Mouse (Mus musculus) naive thymus-derived CD4-positive, alpha-beta T cell, adult 2 months (primary cell): ENCODE measurements around the gene Omd.
"Not testable (repeated sequence)": the region's sequence is repeated elsewhere in the genome, so short reads cannot be mapped to it uniquely, and the experiment has no call there.

Source experiments
- DNase-seq: peaks from one replicate; pipeline ENCODE4 v3.0.0-alpha.2; 2011; ENCODE audit warnings: low read depth

Gene Omd

GRCm38 (mm10) chr13:49581541-49582530 lies at the start of gene Omd:
Gene Omd, plus strand, starts transcription at chr13:49582462.
- DNase-seq = no peak

GRCm38 (mm10) chr13:49536946-49537345 lies 45.3 kb upstream of the Omd start:
- no peak for DNase-seq

DNA sequence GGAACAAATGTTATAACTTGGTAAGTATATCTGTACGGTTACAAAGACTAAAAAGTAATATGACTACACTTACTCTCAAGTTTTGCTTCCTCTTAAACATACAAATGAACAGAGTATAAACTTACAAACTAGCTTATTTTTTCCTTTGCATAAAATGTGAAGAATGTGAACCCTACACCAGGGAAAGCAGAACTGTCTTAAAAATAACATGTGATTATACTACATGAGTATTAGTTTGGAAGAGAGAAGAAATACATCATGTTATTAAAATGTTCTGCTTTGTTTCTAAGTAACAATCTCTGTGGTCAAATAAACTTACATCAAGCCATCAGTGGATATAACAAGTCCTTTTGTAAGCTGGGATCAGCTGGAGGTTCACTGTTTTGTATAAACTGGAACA lies 43.6 kb upstream of the Omd start:
- no peak for DNase-seq

DNA sequence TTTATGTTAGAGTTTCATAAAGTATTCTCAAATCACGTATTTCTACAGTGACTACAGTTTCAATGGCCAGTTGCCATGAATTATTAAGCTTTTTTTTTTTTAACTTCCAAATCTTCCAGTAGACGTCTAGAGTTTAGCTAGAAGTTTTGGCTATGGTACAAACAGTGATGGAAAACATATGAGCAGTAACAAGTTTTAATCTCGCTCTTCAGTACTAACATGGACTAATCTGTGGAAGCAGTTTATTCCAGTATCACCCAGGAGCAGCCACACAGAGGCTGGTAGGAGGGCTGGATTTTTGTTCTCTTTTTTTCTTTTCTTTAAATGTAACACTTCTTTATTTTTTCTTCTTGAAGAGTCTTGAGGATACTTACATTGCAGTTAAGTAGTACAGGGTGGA lies 38.0 kb upstream of the Omd start, which contains the start of gene Aspn:
Aspn (plus strand) TSS at position 165 of the 400 bp plus-strand sequence.
- DNase-seq = no peak

DNA sequence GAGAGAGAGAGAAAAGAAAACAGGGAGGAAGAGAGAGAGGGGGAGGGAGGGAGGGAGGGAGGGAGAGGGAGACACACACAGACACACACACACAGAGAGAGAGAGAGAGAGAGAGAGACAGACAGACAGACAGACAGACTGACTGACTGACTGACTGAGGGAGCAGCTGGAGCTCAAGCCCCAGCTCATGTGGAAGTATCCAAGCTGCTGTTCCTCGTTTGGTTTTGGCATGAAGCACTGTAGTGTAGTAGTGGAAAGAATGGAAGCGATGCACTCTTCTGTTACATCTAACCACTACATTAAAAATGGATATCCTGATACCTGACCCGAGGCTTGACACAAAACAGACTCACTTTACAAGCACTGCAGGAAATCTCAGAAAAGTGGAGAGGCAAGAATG lies 36.6 kb upstream of the Omd start:
- DNase-seq = no peak

DNA sequence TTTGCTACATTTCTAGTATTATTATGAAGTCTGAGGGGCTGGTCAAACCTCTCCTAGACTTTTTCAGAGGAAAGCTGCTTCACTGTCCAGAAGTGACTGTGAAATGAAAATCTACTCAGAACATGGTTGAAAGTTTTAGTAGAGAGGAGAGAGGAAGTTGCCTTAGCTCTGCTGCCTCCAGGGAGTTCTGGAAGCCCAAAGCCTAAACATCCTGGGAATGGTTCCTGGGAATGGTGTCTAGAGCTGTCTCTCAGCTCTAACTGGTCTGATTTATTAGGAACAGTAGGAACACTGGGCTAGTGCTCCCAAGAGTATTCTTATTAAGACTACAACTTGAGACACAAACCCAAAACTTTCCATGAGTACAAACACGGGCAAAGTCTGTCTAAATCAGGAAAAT lies 35.7 kb upstream of the Omd start:
- no peak for DNase-seq

DNA sequence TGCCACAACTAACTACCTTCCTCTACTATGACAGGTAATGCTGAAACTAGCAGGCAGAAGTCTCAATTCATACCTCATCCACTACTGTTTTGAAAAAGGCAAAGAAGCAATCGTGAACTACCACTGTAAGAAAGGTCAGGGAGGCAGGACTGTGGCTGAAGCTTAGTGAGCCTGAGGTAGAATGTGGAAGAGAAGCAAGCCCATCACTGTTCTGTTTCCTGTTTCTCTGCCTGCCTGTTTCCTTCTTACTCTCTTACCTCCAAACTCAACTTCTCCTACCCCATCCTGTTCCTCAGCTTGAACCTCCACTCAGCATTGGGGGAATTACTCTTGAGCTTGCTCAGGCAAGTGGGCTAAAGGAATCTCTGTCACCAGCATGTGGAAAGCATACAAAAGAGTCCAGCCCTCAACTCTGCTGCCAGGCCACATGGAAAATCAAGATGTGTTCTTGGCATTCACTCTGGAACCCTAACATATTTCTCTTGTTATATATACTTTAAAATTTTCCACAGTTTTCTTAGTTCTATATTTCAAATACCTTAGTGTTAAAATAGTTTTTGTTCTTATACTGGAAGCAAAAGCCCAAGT lies 34.6 kb upstream of the Omd start:
- no peak for DNase-seq

- no peak for DNase-seq
Observed at GRCm38 (mm10) chr13:49549616-49550015, 32.6 kb upstream of the Omd start.

DNA sequence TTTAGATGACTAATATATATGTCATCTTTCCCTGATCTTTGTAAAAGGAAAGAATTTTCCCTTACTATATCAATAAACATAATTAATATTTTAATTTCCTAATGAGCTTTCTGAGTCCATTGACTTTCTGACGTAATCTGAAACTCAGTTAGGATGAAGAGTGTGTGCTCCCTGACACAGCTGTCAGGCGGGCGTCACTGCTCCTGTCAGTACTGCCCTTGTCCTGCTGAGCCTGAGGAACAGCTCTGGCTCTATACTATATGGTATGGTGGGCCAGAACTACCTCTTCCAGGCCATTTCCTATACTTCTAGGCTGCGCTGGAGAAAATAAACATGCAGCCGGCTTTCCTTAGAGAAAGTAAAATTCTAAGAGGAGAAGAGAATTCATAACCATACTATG lies 27.7 kb upstream of the Omd start:
- no peak for DNase-seq

GRCm38 (mm10) chr13:49556203-49556602 lies 26.1 kb upstream of the Omd start:
- DNase-seq = no peak

- DNase-seq = no peak
Observed at GRCm38 (mm10) chr13:49556924-49557323, 25.3 kb upstream of the Omd start.

DNA sequence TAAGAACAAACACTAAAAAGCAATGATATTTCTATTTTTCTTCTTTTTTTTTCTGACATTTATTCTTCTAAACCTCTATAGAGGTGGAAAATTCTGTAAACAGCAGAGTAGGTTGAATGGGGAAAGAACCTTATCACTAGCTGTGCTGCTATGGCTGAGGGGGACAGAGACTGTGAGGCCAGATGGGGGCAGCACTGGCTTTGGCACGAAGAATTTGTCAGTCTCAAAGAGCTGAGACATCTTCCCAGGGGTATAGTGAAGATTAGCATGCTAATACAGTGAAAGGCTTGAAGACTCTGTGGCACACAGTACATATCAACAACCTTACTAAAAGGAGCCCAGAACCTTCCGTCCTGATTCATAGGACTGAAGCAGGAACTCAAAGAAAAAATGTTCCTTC lies 23.1 kb upstream of the Omd start:
- no peak for DNase-seq

DNA sequence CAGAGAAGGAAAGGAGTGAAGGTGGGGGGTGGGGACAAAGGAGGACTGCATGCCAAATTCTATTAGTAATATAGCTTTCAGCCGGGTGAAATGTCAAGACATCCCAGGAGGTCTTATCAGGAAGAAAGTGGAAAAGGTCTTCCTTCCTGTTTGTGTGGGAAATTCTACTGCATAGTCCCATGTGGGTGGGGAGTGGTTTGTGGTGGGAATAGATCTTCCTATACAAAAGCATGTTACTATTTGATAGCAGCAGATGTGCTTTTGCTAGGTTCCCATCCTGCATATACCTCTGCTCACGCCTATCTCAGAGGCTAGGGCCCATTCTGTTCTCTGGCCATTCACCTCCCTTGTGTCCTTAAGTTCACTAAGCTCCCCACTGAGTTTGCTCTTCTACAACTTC lies 21.4 kb upstream of the Omd start:
- no peak for DNase-seq

DNA sequence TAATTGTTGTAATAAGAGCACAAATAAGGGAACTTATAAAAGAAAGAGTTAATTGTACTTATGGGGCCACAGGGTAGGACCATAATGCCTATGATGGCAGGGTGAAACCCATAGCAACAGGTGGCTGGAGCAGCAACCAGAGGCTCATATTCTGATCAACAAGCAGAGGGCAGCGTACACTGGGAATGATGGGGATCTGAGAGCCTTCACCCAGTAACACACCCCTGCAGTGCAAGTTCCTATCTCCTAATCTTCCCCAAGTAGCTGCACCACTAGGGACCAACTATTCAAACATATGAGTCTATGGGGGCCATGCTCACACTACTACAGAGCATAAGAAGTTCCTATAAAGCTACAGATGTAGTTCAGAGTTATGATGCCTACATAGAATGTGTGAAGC lies 17.9 kb upstream of the Omd start:
- no peak for DNase-seq

- no peak for DNase-seq
Observed at GRCm38 (mm10) chr13:49570371-49570770, 11.9 kb upstream of the Omd start.

GRCm38 (mm10) chr13:49571418-49571817 lies 10.8 kb upstream of the Omd start:
- DNase-seq = no peak

DNA sequence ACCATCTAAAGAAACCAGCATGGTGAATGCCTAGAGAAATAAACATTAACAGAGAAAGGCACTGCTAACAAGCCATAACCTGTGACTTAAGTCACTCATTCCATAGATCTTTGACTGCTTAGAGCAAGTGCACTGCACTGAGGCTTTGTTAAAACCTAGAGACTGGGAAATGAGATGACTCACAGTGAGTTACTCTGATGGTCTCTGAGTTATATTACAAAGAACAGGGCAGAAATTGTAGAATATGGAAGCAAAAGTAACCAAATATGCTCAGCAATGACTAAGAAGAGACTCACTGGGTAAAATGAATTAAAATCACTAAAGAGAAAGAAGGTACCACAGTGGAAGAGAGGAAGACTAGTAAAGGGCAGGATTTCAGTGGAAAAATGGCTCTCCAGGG lies 1.6 kb downstream of the Omd start:
- DNase-seq = no peak

- no peak for DNase-seq
Observed at GRCm38 (mm10) chr13:49584307-49585005, 2.2 kb downstream of the Omd start.

DNA sequence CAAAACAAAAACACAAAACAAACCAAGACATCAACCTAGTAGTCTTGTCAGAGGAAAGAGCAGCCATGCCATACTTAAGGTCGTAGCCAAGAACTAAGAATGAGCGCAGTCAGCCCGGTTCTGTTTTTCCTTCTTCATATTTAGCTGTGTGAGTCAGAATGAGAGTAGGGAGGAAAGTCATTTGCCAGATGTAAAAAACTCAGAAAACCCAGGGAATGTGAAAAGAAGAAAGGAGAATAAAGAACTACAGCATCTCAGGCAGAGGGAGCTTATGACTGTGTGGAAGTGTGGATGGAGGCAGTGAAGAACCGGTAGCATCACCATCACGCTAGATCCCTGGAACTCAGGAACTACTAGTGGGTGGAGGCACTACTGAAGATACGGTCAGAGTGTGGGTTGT lies 3.8 kb downstream of the Omd start:
- no peak for DNase-seq

DNA sequence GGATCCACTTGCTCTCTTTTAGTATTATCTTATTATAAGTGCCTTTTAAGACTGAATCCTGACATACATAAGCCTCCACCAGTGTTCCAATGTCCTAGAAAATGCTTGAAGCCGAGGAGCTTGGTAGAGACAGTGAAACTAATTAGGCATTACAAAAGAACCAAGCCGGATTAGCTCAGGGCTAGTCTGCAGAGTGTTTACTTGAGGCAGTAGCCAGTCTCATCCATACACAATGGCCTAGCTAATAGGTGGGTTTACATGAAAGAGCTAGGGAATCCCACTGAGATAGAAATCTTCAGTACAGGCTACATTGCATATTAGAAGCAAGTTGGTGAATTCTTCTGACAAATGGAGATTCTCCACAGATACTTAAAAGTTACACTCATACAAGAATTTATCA lies 20.3 kb downstream of the Omd start:
- DNase-seq = not testable (repeated sequence)

GRCm38 (mm10) chr13:49603603-49604002 lies 21.3 kb downstream of the Omd start:
- no peak for DNase-seq

DNA sequence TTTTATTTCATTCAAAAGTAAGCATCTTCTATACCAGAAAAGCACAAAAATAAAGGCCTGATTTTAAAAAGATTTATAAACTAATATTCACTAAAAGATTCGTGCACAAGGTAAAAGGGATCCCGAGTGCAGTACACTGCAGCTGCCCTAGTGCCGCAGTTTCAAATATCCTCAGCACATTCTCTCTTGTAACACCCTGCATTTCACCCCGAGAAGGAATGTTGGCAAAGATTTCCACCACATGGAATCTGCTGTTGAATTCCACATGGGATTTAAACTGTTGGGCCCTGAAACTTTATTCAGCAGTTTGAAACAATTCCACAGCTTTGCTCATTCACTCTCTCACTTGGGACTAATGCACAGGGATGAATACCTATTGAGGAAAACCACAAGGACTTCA lies 25.5 kb downstream of the Omd start, which contains the start of gene Ogn:
Ogn (plus strand) TSS at position 333 of the 400 bp plus-strand sequence.
- DNase-seq = no peak
